In genomic region chr16:30641408-30641807, GRCm38 (mm10) we compare ENCODE assay signal across 31 mouse cellular contexts. TPM values are rescaled to one million over a fixed set of nuclear protein-coding genes. Genes with fewer than 3 reads are reported as not detected.
DNase-seq lines count a peak whose midpoint lies in the region; ATAC-seq and TF ChIP-seq lines count a peak whose summit lies in the region.
"Had no signal": no experiment of that assay in that cellular context is flagged by ENCODE, and none has a peak within 500 bp of the region (broad histone marks: within the 10 kb centered on the region; RNA-seq: fewer than 3 reads in every experiment).

No protein-coding gene starts in this region.

- no peak for TF ChIP-seq EP300 in lung, postnatal 0 days (IDR thresholded peaks at IDR 0.05)
- no peak for TF ChIP-seq EP300 in stomach, postnatal 0 days (optimal IDR thresholded peaks at IDR 0.05)

- WGBS in lung, postnatal 0 days: 44% methylated on average over 4 of the region's 4 CpGs
- 67% methylated on average over 4 of the region's 4 CpGs for WGBS in lung, adult 2 months
- WGBS in stomach, postnatal 0 days: 56% methylated on average over 4 of the region's 4 CpGs
- 18% methylated on average over 4 of the region's 4 CpGs for WGBS in midbrain, embryonic 13.5 days

- DNase-seq in lung, postnatal 0 days (ENCODE audit: low spot score): peak; percentile 23
- DNase-seq in lung, adult 2 months: no peak
- DNase-seq in ES-CJ7 (ENCODE audit: low read depth, low spot score) (peak; percentile 97), ZHBTc4 (ENCODE audit: low read depth, low spot score) (peak; percentile 93)
- peak; percentile 41 for DNase-seq in stomach, postnatal 0 days (ENCODE audit: low spot score)
- DNase-seq in heart, adult 9 months (ENCODE audit: low spot score in 2 of 2): no peak
- DNase-seq: adrenal gland, postnatal 14 days; cerebellum, adult 11 months; cerebellum, adult 9-10 months; cerebellum, postnatal 36 days; embryo, embryonic 11 days; gastrocnemius, postnatal 10 days; heart, postnatal 14 days; kidney, adult 11 months; kidney, postnatal 25 days; left cerebral cortex, postnatal 4 days; liver, embryonic 13.5 days; right cerebral cortex, postnatal 25 days; spleen, adult 18-20 months; thymus, postnatal 14 days had no signal

- ATAC-seq in lung, postnatal 0 days: peak; percentile 43; the same call in 1 of the 2 replicates
- ATAC-seq in stomach, postnatal 0 days (ENCODE audit: low FRiP score, low TSS enrichment): peak; percentile 69
- ATAC-seq in midbrain, embryonic 13.5 days: no peak
- ATAC-seq: CD4-positive, CD25-positive, alpha-beta regulatory T cell, adult 4 months; forebrain, embryonic 13.5 days; inflammation-experienced regulatory T-cells, adult 6 months; midbrain, embryonic 16.5 days had no signal

- no peak overlapping the region for H3K9ac ChIP-seq in lung, postnatal 0 days (replicated peaks; ENCODE audit: low read depth)
- no peak overlapping the region for H3K9ac ChIP-seq in stomach, postnatal 0 days (ENCODE audit: low read length)
- no peak overlapping the region for H3K9ac ChIP-seq in midbrain, embryonic 13.5 days (replicated peaks)
- H3K9ac ChIP-seq: embryonic facial prominence, embryonic 15.5 days; forebrain, embryonic 13.5 days; hindbrain, embryonic 15.5 days; kidney, embryonic 15.5 days; liver, embryonic 13.5 days had no signal

- H3K4me1 ChIP-seq in lung, postnatal 0 days (ENCODE audit: insufficient read depth, low read depth, low read length): no peaks in the 10 kb centered on the region
- H3K4me1 ChIP-seq in lung, adult 2 months (ENCODE audit: control insufficient read depth, insufficient read depth, low read length): no peaks in the 10 kb centered on the region
- H3K4me1 ChIP-seq in stomach, postnatal 0 days (replicated peaks; ENCODE audit: control insufficient read depth, insufficient read depth): no peaks in the 10 kb centered on the region
- peaks cover 6% of the 10 kb centered on the region for H3K4me1 ChIP-seq in midbrain, embryonic 13.5 days (replicated peaks)
- H3K4me1 ChIP-seq: forebrain, embryonic 13.5 days; hindbrain, embryonic 15.5 days had no signal

- H3K36me3 ChIP-seq in lung, postnatal 0 days (ENCODE audit: insufficient read depth, low read length): no peaks in the 10 kb centered on the region
- H3K36me3 ChIP-seq in stomach, postnatal 0 days (ENCODE audit: control insufficient read depth, insufficient read depth, low read length): no peaks in the 10 kb centered on the region
- H3K36me3 ChIP-seq in midbrain, embryonic 13.5 days: no peaks in the 10 kb centered on the region
- H3K36me3 ChIP-seq: embryonic facial prominence, embryonic 15.5 days; hindbrain, embryonic 10.5 days; hindbrain, embryonic 15.5 days; kidney, embryonic 15.5 days; liver, embryonic 13.5 days; midbrain, embryonic 10.5 days had no signal

- H3K9me3 ChIP-seq in lung, postnatal 0 days (ENCODE audit: low read length): no peaks in the 10 kb centered on the region
- no peaks in the 10 kb centered on the region for H3K9me3 ChIP-seq in stomach, postnatal 0 days (ENCODE audit: control insufficient read depth, low read length)
- peaks cover 4% of the 10 kb centered on the region for H3K9me3 ChIP-seq in midbrain, embryonic 13.5 days
- H3K9me3 ChIP-seq: embryonic facial prominence, embryonic 15.5 days; hindbrain, embryonic 15.5 days had no signal

- no peak; the same call in 1 of the 2 replicates for TF ChIP-seq CTCF in lung, postnatal 0 days (IDR thresholded peaks at IDR 0.05)
- TF ChIP-seq CTCF in lung, adult 2 months (IDR thresholded peaks at IDR 0.05; ENCODE audit: insufficient read depth, low read length): no peak
- peak; percentile 27 for TF ChIP-seq CTCF in stomach, postnatal 0 days (IDR thresholded peaks at IDR 0.05; ENCODE audit: low read depth)

- H3K27me3 ChIP-seq in lung, postnatal 0 days (replicated peaks; ENCODE audit: insufficient read depth, low read length): no peaks in the 10 kb centered on the region
- no peaks in the 10 kb centered on the region for H3K27me3 ChIP-seq in stomach, postnatal 0 days (ENCODE audit: control insufficient read depth, insufficient read depth, low read length)
- H3K27me3 ChIP-seq in midbrain, embryonic 13.5 days: no peaks in the 10 kb centered on the region
- H3K27me3 ChIP-seq: embryonic facial prominence, embryonic 15.5 days; forebrain, embryonic 13.5 days; hindbrain, embryonic 15.5 days; kidney, embryonic 15.5 days; liver, embryonic 13.5 days had no signal

- H3K27ac ChIP-seq in lung, postnatal 0 days (ENCODE audit: low read length): no peak overlapping the region
- no peak overlapping the region for H3K27ac ChIP-seq in stomach, postnatal 0 days (replicated peaks)
- H3K27ac ChIP-seq in midbrain, embryonic 13.5 days: no peak overlapping the region
- H3K27ac ChIP-seq: embryonic facial prominence, embryonic 15.5 days; forebrain, embryonic 13.5 days; hindbrain, embryonic 10.5 days; hindbrain, embryonic 15.5 days; kidney, embryonic 15.5 days; layer of hippocampus, adult 2 months; liver, embryonic 13.5 days; midbrain, embryonic 10.5 days had no signal

- H3K4me2 ChIP-seq in lung, postnatal 0 days (replicated peaks; ENCODE audit: low read depth, low read length): no peak overlapping the region
- no peak overlapping the region for H3K4me2 ChIP-seq in stomach, postnatal 0 days (replicated peaks; ENCODE audit: low read depth)
- H3K4me2 ChIP-seq in midbrain, embryonic 13.5 days (replicated peaks): no peak overlapping the region
- H3K4me2 ChIP-seq: embryonic facial prominence, embryonic 15.5 days; forebrain, embryonic 13.5 days; hindbrain, embryonic 15.5 days; kidney, embryonic 15.5 days; liver, embryonic 13.5 days had no signal

- TF ChIP-seq POLR2A in lung, adult 2 months (IDR thresholded peaks at IDR 0.05; ENCODE audit: borderline replicate concordance, extremely low read depth, low read depth, low read length): no peak

- no peak overlapping the region for H3K4me3 ChIP-seq in lung, postnatal 0 days (ENCODE audit: low read depth, low read length)
- H3K4me3 ChIP-seq in lung, adult 2 months (replicated peaks; ENCODE audit: extremely low read depth, low read depth, low read length): no peak overlapping the region
- no peak overlapping the region for H3K4me3 ChIP-seq in stomach, postnatal 0 days (ENCODE audit: low read depth, low read length)
- no peak overlapping the region for H3K4me3 ChIP-seq in midbrain, embryonic 13.5 days (replicated peaks)
- H3K4me3 ChIP-seq: embryonic facial prominence, embryonic 15.5 days; forebrain, embryonic 13.5 days; hindbrain, embryonic 10.5 days; hindbrain, embryonic 15.5 days; kidney, embryonic 15.5 days; layer of hippocampus, adult 2 months; liver, embryonic 13.5 days; midbrain, embryonic 10.5 days had no signal

RNA-seq across cellular contexts. Expression of gene Fam43a, which starts 41.9 kb away (rescaled TPM):
- 19.5 and 20.9 TPM in 2 replicates for polyA plus RNA-seq in lung, postnatal 0 days (2015; fragmentation: Nextera tagmentation; extraction: Ambion mirVana)
- 46.2 and 54.7 TPM in 2 replicates for polyA plus RNA-seq in lung, adult 2 months (2012; rRNA removed)
- 13.4 and 14.2 TPM in 2 replicates for polyA plus RNA-seq in stomach, postnatal 0 days (2015; fragmentation: Nextera tagmentation; extraction: Ambion mirVana)
- 9.8 and 11.5 TPM in 2 replicates for polyA plus RNA-seq in midbrain, embryonic 13.5 days (2015; fragmentation: Nextera tagmentation; extraction: Ambion mirVana)

RNA-seq across cellular contexts. Expression of gene Lsg1, which starts 54.0 kb away (rescaled TPM):
- polyA plus RNA-seq in lung, postnatal 0 days (2015; fragmentation: Nextera tagmentation; extraction: Ambion mirVana): 28.2 and 30.3 TPM in 2 replicates
- 8.0 and 11.5 TPM in 2 replicates for polyA plus RNA-seq in lung, adult 2 months (2012; rRNA removed)
- 33.4 and 33.5 TPM in 2 replicates for polyA plus RNA-seq in stomach, postnatal 0 days (2015; fragmentation: Nextera tagmentation; extraction: Ambion mirVana)
- polyA plus RNA-seq in midbrain, embryonic 13.5 days (2015; fragmentation: Nextera tagmentation; extraction: Ambion mirVana): 59.1 and 64.7 TPM in 2 replicates

Comparison
In these comparisons a context has a peak if more than half of its experiments do, and no peak if none do; other contexts are left out.
1. DNase-seq: peak in lung, postnatal 0 days (single experiment), ES-CJ7 (single experiment), ZHBTc4 (single experiment) and stomach, postnatal 0 days (single experiment); none in lung, adult 2 months (single experiment) and heart, adult 9 months (0 of 2).